Mouse (Mus musculus) limb, embryonic 14.5 days (tissue): ENCODE results near the gene Cecr2. TPM values are rescaled to one million over a fixed set of nuclear protein-coding genes. Genes with fewer than 3 reads are reported as not detected.
A peak's percentile ranks its signal among the peaks of the same experiment; 100 is the strongest.

Experiments used
- ATAC-seq: fragments of 200-750 bp; cut with Nextera tagmentation; 2 replicates; pipeline ENCODE4 v1.8.0; 2017; ENCODE audit warnings: low read depth, moderate number of reproducible peaks, moderate TSS enrichment; ENCODE audit not compliant: low FRiP score
- DNase-seq: peaks from one replicate; pipeline ENCODE4 v3.0.0-alpha.2; 2015; ENCODE audit warnings: low spot score
- H3K27ac ChIP-seq: fragments of 300-500 bp; sonication (generic); replicated peaks from 2 replicates; pipeline ENCODE4 v1.5.1; 2014; ENCODE audit warnings: low read depth, mild to moderate bottlenecking, low read length, moderate library complexity, mixed read lengths
- H3K27me3 ChIP-seq: fragments of 300-500 bp; sonication (generic); 2 replicates; pipeline ENCODE4 v1.6.1; 2014; ENCODE audit warnings: low read length, mixed read lengths; ENCODE audit not compliant: control insufficient read depth, insufficient read depth
- H3K36me3 ChIP-seq: fragments of 300-500 bp; sonication (generic); 2 replicates; pipeline ENCODE4 v1.6.1; 2014; ENCODE audit warnings: mild to moderate bottlenecking, low read length, moderate library complexity, mixed read lengths; ENCODE audit not compliant: control insufficient read depth, insufficient read depth
- H3K4me1 ChIP-seq: fragments of 300-500 bp; sonication (generic); 2 replicates; pipeline ENCODE4 v1.6.1; 2014; ENCODE audit warnings: antibody characterized with exemption, low read length, mixed read lengths; ENCODE audit not compliant: control insufficient read depth, insufficient read depth
- H3K4me2 ChIP-seq: fragments of 300-500 bp; sonication (generic); replicated peaks from 2 replicates; pipeline ENCODE4 v1.6.1; 2014; ENCODE audit warnings: low read depth, mild to moderate bottlenecking, low read length, moderate library complexity; ENCODE audit not compliant: severe bottlenecking
- H3K4me3 ChIP-seq: fragments of 300-500 bp; sonication (generic); replicated peaks from 2 replicates; pipeline ENCODE4 v1.5.1; 2014; ENCODE audit warnings: low read length
- H3K9ac ChIP-seq: fragments of 300-500 bp; sonication (generic); 2 replicates; pipeline ENCODE4 v1.6.1; 2014; ENCODE audit warnings: mild to moderate bottlenecking, low read depth, low read length, moderate library complexity; ENCODE audit not compliant: severe bottlenecking
- H3K9me3 ChIP-seq: fragments of 300-500 bp; sonication (generic); 2 replicates; pipeline ENCODE4 v1.6.1; 2016; ENCODE audit warnings: low read length; ENCODE audit not compliant: control insufficient read depth
- POLR2A ChIP-seq: fragments of 200-500 bp; IDR thresholded peaks from 2 replicates; pipeline ENCODE4 v1.8.0; 2012; ENCODE audit warnings: inconsistent platforms, mild to moderate bottlenecking, moderate library complexity, borderline replicate concordance; ENCODE audit not compliant: insufficient read depth, insufficient read length; ENCODE audit errors: extremely low read depth
- WGBS: fragments of 180-500 bp; shearing (Covaris S2); extraction: QIAGEN DNeasy Blood & Tissue Kit; methylation state at CpG from one replicate; pipeline ENCODE4 v1.1.7; 2014; 5-methylcytosine and 5-hydroxymethylcytosine counted together
- polyA plus RNA-seq, 2 experiments: library from polyadenylated mRNA; depleted of rRNA in 1 of 2; stranded (reverse) in 1 of 2; unstranded in 1 of 2; fragments of >200 nt; fragmentation: Nextera tagmentation in 1 of 2; extraction: Ambion mirVana in 1 of 2; gene quantifications; 2 replicates each; pipeline versions ENCODE4 v1.2.1 to v1.2.3; 2012 to 2014

Gene Cecr2
- polyA plus RNA-seq, 2 experiments: 4.1 to 4.8 TPM

DNA sequence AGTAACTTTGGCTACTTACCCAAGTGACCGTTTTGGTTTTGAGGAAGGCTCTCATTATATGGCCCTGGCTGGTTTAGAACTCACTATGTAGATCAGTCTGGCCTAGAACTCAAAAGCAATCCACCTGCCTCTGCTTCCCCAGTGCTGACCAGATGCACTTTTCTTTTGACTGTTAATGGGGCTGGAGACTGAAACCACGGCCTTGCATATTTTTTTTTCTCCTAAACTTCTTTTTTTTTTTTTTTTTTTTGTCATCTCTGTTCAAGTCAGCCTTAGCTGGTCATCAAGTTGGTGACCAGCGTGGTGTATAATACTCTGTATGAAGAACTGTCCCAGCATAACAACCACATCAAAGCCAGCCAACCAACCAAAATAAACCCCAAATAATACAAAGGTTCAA, 10.5 kb upstream of the Cecr2 start:
- no peak for DNase-seq
- no peak overlapping the region for H3K4me3 ChIP-seq
- no peaks in the 10 kb centered on the region for H3K27me3 ChIP-seq
- WGBS: 87% methylated on average over 3 of the region's 3 CpGs
- H3K9me3 ChIP-seq: no peaks in the 10 kb centered on the region
- no peak for TF ChIP-seq POLR2A
- no peak for ATAC-seq
- no peak overlapping the region for H3K9ac ChIP-seq
- H3K27ac ChIP-seq: no peak overlapping the region
- H3K4me2 ChIP-seq: no peak overlapping the region
- no peaks in the 10 kb centered on the region for H3K4me1 ChIP-seq
- H3K36me3 ChIP-seq: no peaks in the 10 kb centered on the region

DNA sequence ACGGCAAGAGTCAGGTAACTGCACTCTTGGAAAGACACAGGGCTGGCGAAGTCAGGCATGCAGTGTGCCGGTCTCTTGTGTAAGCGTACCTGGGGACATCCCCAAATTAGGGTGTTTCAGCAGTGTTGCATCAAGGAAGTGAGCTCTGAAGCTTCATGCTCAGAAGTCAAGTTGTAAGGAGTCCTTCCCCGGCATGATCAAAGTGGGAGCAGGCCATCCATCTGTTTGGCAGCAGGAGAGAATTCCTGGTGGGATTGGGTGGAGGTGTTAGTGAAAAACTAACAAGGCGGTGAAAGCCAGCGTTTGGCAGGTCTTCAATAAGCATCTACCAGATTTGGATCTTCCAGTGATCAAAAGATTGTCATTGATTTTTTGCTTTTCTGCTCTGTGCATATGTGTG, 7.3 kb upstream of the Cecr2 start:
- TF ChIP-seq POLR2A: no peak
- 38% methylated on average over 7 of the region's 7 CpGs for WGBS
- Histone ChIP-seq H3K27ac (no peak overlapping the region), H3K4me2 (no peak overlapping the region), H3K36me3 (no peaks in the 10 kb centered on the region), H3K9ac (no peak overlapping the region), H3K4me3 (no peak overlapping the region), H3K9me3 (no peaks in the 10 kb centered on the region), H3K27me3 (no peaks in the 10 kb centered on the region), H3K4me1 (no peaks in the 10 kb centered on the region)
- no peak for ATAC-seq
- DNase-seq: peak; percentile 17

DNA sequence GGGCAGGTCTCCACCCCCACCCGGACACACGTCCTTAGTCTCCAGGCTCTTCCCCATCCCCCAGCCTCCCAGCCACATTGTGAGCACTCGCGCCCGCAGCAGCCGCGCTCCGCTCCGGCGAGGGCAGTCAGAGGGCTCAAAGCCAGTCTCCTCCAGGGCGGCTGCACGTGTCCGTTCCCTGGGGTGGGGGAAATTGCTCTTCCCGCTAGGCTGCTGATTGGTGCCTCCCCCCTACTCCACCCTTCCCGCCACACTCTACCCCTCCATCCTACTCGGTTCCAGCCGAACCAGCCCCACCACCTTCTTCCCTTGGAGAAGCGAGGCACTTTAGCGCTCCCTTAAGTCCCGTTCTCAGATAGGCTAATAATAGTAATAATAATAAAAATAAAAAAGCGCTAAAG, 754 bp upstream of the Cecr2 start:
- Histone ChIP-seq H3K9ac (peak overlapping the region; percentile 87), H3K27ac (peak overlapping the region; percentile 96), H3K36me3 (no peaks in the 10 kb centered on the region), H3K4me1 (no peaks in the 10 kb centered on the region), H3K4me3 (peak overlapping the region; percentile 87), H3K27me3 (no peaks in the 10 kb centered on the region), H3K4me2 (peak overlapping the region; percentile 89), H3K9me3 (no peaks in the 10 kb centered on the region)
- TF ChIP-seq POLR2A: no peak
- WGBS: under 1% methylated on average over 21 of the region's 21 CpGs
- ATAC-seq (peak; percentile 64), DNase-seq (peak; percentile 70)

DNA sequence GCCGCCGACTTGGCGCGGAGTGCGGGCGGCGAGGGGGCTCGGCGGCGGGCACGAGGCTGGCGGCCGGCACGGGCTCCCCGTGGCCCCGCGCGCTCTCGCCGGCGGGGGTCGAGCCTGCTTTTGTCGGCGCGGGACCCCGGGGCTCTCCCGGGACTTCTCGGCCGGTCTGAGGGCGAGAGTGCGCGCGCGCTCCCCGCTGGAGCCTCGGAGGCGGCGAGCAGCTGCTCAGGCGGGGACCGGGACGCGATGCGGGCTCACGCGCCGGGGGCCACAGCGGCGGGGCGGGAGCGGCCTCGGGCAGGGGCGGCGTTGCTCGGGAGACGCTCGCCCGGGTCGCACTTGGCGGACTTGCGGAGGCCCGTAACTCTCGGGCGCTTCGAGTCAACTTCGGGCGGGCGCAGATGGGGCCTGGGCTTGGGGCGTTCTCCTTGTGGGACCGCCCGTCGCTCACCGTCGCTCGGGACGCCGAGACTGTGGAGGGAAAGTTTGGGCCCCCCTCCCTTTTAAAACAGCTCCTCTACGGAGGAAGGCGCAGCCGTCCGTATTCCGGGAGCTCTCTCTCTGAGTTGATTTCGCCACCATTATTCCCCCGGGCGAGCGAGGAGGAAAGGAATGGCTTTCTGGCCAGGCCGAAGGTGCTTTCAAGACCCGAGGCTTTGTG, 722 bp downstream of the Cecr2 start:
- H3K9ac ChIP-seq: peak overlapping the region; percentile 87
- H3K27me3 ChIP-seq: no peaks in the 10 kb centered on the region
- H3K4me2 ChIP-seq: peak overlapping the region; percentile 89
- peak overlapping the region; percentile 87 for H3K4me3 ChIP-seq
- WGBS: under 1% methylated on average over 47 of the region's 87 CpGs
- ATAC-seq (peak; percentile 17), DNase-seq (peak; percentile 9)
- no peaks in the 10 kb centered on the region for H3K36me3 ChIP-seq
- H3K27ac ChIP-seq: peak overlapping the region; percentile 96
- TF ChIP-seq POLR2A: no peak
- H3K9me3 ChIP-seq: no peaks in the 10 kb centered on the region
- no peaks in the 10 kb centered on the region for H3K4me1 ChIP-seq

DNA sequence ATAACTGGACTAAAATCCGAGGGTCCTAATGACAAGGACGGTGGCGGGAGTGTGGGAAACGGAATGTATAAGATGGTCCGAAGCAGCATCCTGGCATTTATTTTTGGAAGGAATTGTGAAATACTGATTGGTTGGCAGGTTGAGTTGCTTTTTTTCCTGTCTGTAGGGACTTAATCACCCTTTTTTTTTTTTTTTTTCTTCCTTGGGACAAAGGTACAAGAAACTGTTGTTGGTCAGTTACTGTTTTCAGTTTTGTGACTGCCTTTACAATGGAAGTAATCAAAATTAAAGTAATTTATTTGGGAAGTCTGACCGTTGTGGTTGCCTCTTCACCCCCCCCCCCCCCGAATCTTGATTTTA, 1.2 kb downstream of the Cecr2 start:
- 0% methylated on average over 7 of the region's 7 CpGs for WGBS
- ATAC-seq: no peak

More for the DNA sequence above, 1.2 kb downstream of the Cecr2 start:
- no peak for DNase-seq
- Histone ChIP-seq H3K27me3 (no peaks in the 10 kb centered on the region), H3K9me3 (no peaks in the 10 kb centered on the region), H3K4me2 (peak overlapping the region; percentile 89), H3K27ac (peak overlapping the region; percentile 96; the same call in 1 of the 2 replicates), H3K9ac (peak overlapping the region; percentile 87), H3K36me3 (no peaks in the 10 kb centered on the region), H3K4me1 (no peaks in the 10 kb centered on the region), H3K4me3 (peak overlapping the region; percentile 87)
- no peak for TF ChIP-seq POLR2A
